Mouse (Mus musculus) limb, embryonic 12.5 days (tissue): Measurements from ENCODE around the gene Gchfr. TPM values are rescaled to one million over a fixed set of nuclear protein-coding genes. Genes with fewer than 3 reads are reported as not detected.
A peak's percentile ranks its signal among the peaks of the same experiment; 100 is the strongest.

Experiments used
- ATAC-seq: fragments of 200-750 bp; cut with Nextera tagmentation; 2 replicates; pipeline ENCODE4 v1.8.0; 2017; ENCODE audit warnings: low read depth, moderate TSS enrichment; ENCODE audit not compliant: insufficient number of reproducible peaks, insufficient read depth, low FRiP score, low TSS enrichment
- H3K27ac ChIP-seq: fragments of 300-500 bp; sonication (generic); 2 replicates; pipeline ENCODE4 v1.5.1; 2016; ENCODE audit warnings: mild to moderate bottlenecking, moderate library complexity
- H3K27me3 ChIP-seq: fragments of 300-500 bp; sonication (generic); 2 replicates; pipeline ENCODE4 v1.6.1; 2016; ENCODE audit warnings: mild to moderate bottlenecking, moderate library complexity
- H3K36me3 ChIP-seq: fragments of 300-500 bp; sonication (generic); 2 replicates; pipeline ENCODE4 v1.6.1; 2016; ENCODE audit warnings: mild to moderate bottlenecking, moderate library complexity
- H3K4me1 ChIP-seq: fragments of 300-500 bp; sonication (generic); replicated peaks from 2 replicates; pipeline ENCODE4 v1.6.1; 2016
- H3K4me2 ChIP-seq: fragments of 300-500 bp; sonication (generic); 2 replicates; pipeline ENCODE4 v1.6.1; 2016; ENCODE audit warnings: mild to moderate bottlenecking, moderate library complexity
- H3K4me3 ChIP-seq: fragments of 300-500 bp; sonication (generic); replicated peaks from 2 replicates; pipeline ENCODE4 v1.5.1; 2016; ENCODE audit warnings: mild to moderate bottlenecking
- H3K9ac ChIP-seq: fragments of 300-500 bp; sonication (generic); replicated peaks from 2 replicates; pipeline ENCODE4 v1.6.1; 2016; ENCODE audit warnings: mild to moderate bottlenecking, moderate library complexity
- H3K9me3 ChIP-seq: fragments of 300-500 bp; sonication (generic); 2 replicates; pipeline ENCODE4 v1.6.1; 2016; ENCODE audit warnings: mild to moderate bottlenecking, moderate library complexity
- WGBS: fragments of 180-500 bp; shearing (Covaris S2); methylation state at CpG from one replicate; pipeline ENCODE4 v1.1.7; 2016; 5-methylcytosine and 5-hydroxymethylcytosine counted together
- polyA plus RNA-seq: library from polyadenylated mRNA; unstranded; fragments of >200 nt; fragmentation: Nextera tagmentation; extraction: Ambion mirVana; gene quantifications from 2 replicates; pipeline ENCODE4 v1.2.1, GENCODE M21; 2016

The Gchfr gene
- polyA plus RNA-seq, 1 experiment from 2014 or later, result 5.0 TPM

DNA sequence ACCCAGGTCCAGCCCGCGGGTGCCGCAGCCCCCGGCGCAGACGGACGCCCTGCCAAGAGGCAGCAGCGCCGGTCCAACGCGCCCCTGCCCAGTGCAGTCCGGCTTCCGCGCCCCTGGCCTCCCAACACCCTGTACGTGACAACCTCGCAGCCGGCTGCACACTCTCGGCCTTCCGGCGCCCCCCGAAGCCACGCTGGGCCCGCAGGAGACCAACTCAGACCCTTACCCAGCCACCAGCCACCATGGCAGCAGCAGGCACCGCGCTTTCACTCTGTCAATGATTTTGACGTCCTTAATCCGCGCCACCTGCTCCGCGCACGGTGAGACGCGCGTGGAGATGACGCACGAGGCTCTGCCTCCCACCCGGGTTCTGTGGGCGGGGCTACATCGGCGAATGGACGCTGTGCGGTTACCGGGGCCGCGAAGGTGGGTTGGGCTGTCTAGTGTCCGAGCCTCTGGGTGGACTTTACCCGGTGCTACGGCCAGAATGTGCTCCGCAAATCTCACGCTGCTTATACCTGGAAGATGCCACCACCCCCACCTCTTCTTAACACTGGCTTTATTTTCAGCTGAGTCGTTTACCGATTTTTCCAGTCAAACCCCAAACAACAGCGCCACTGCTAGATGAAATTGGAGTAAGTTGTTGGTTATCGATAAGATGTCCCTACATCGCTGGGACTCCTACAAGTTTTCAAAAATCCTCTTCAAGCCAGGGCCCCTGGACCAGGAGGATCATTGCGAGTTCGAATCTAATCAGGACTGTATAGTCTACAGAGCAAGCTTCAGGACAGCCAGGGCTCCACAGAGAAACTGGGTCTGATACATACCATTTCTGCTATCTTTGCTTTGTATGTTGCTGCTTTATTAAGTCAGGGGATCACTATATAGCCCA, 10.6 kb upstream of the Gchfr start, which contains the start of gene Rmdn3:
Gene Rmdn3, minus strand, starts transcription at position 354 of the 892 bp plus-strand sequence.
- Histone ChIP-seq H3K27me3 (no peaks in the 10 kb centered on the region), H3K9ac (peak within 1 kb of the TSS; percentile 92), H3K9me3 (no peaks in the 10 kb centered on the region), H3K36me3 (peaks cover 24% of the 10 kb centered on the region), H3K4me3 (peak within 1 kb of the TSS; percentile 99), H3K27ac (peak within 1 kb of the TSS; percentile 46), H3K4me1 (peaks cover 15% of the 10 kb centered on the region), H3K4me2 (peak within 1 kb of the TSS; percentile 92)
- peak; percentile 83 for ATAC-seq
- 1% methylated on average over 57 of the region's 57 CpGs for WGBS

DNA sequence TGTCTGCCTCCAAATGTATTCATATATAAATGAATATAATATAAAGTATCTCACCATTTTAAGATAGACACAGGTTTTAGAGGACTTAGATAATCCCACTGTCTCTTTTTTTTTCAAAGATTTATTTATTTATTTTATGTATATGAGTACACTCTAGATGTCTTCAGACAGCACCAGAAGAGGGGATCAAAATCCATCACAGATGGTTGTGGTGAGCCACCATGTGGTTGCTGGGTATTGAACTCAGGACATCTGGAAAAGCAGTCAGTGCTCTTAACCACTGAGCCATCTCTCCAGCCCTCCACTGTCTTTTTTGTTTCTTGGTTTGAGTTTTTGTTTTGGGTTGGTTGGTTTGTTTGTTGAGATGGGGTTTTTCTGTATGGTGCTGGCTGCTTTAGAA, 9.7 kb upstream of the Gchfr start:
- ATAC-seq, result no peak
- Histone ChIP-seq H3K27ac (no peak overlapping the region), H3K36me3 (peaks cover 15% of the 10 kb centered on the region), H3K9me3 (no peaks in the 10 kb centered on the region), H3K4me2 (no peak overlapping the region), H3K4me1 (peaks cover 15% of the 10 kb centered on the region), H3K27me3 (no peaks in the 10 kb centered on the region), H3K9ac (no peak overlapping the region), H3K4me3 (no peak overlapping the region; the same call in 1 of the 2 replicates)

DNA sequence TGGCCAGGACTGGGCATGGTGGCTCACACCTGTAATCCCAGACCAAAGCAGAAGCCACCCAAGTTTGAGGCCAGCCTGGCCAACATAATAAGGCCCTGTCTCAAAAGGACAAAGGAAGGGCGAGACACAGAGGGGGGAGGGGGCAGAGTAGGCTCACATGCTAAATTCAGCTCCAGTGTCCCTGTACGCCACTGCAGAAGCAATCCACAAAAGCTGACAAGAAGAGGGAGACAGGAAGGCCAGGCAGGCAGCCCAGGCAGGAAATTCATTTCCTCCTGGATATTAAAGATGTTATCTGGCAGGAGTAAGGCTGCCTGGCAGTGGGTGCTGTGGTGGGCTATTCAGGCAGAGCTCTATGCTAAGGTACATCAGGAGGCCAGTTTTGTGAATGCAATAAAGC, 6.3 kb upstream of the Gchfr start:
- H3K9me3 ChIP-seq, result no peaks in the 10 kb centered on the region
- no peak for ATAC-seq
- no peak overlapping the region for H3K4me2 ChIP-seq
- no peaks in the 10 kb centered on the region for H3K36me3 ChIP-seq
- peaks cover 5% of the 10 kb centered on the region; the same call in 1 of the 2 replicates for H3K4me1 ChIP-seq
- H3K9ac ChIP-seq, result no peak overlapping the region
- H3K27me3 ChIP-seq, result peaks cover 23% of the 10 kb centered on the region
- H3K4me3 ChIP-seq, result no peak overlapping the region
- H3K27ac ChIP-seq, result no peak overlapping the region
- WGBS, result 46% methylated on average over 2 of the region's 2 CpGs

DNA sequence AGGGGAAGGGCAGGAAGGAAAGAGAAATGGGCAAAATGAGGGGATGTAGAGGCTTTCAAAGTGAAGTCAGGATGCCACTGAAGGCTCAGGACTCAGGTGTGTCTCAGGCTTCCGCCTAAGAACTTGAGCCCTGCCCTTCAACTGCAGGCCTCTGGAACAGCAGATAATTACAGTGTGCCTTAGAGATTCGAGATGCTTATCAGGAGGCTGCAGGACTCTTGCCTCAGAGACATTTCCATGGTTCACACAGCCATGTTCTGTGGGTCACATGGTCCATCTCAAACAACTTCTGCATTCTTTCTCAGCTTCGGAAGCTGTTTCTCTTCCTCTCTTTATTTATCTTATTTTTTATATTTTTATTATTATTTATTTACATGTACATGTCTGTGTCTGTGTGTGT, 4.4 kb upstream of the Gchfr start:
- Histone ChIP-seq H3K27me3 (peaks cover 42% of the 10 kb centered on the region), H3K36me3 (no peaks in the 10 kb centered on the region), H3K9ac (no peak overlapping the region), H3K9me3 (no peaks in the 10 kb centered on the region), H3K4me1 (peaks cover 17% of the 10 kb centered on the region), H3K27ac (no peak overlapping the region), H3K4me3 (no peak overlapping the region), H3K4me2 (no peak overlapping the region)
- no peak for ATAC-seq
- 60% methylated on average over 3 of the region's 3 CpGs for WGBS

DNA sequence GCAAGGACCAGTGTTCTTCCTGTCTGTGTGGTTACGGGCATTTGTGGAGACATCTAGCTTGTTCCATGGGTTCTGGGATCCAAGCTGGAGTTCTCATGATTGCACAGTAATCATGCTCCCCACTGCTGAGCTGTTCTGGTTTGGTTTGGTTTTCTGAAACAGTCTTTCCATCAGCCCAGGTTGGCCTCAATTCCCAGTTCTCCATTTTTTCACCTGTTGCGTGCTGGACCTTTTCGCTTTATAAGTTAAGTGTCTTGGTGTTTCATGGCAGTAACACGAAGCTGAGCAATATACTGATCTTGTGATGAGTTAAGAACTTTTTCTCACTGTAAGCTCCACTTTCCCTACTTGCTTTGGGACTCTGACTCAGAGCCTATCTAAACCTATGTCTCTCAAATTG, 3.6 kb upstream of the Gchfr start:
- 83% methylated on average over 4 of the region's 4 CpGs for WGBS
- H3K36me3 ChIP-seq, result no peaks in the 10 kb centered on the region
- H3K27me3 ChIP-seq, result peaks cover 49% of the 10 kb centered on the region
- no peak overlapping the region for H3K4me2 ChIP-seq
- no peak overlapping the region for H3K27ac ChIP-seq
- no peaks in the 10 kb centered on the region for H3K9me3 ChIP-seq
- no peak overlapping the region for H3K4me3 ChIP-seq
- peaks cover 17% of the 10 kb centered on the region for H3K4me1 ChIP-seq
- ATAC-seq, result no peak
- no peak overlapping the region for H3K9ac ChIP-seq

DNA sequence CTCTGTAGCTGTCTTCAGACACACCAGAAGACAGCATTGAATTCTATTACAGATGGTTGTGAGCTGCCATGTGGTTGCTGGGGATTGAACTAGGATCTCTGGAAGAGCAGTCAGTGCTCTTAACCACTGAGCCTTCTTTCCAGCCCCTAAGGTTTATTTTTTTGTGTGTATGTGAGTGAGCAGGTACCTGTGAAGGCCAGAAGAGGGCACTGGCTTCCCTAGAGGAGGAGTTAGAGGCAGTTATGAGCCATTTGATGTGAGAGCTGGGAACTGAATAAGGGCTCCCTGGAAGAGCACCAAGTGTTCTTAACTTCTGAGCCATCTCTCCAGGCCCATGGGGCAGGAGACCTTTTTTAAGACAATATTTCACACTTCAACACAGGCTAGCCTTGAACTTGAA, 2.2 kb upstream of the Gchfr start:
- no peak overlapping the region for H3K27ac ChIP-seq
- H3K27me3 ChIP-seq, result peaks cover 57% of the 10 kb centered on the region
- no peak overlapping the region for H3K4me3 ChIP-seq
- no peak overlapping the region for H3K4me2 ChIP-seq
- H3K9me3 ChIP-seq, result no peaks in the 10 kb centered on the region
- no peaks in the 10 kb centered on the region for H3K36me3 ChIP-seq
- H3K9ac ChIP-seq, result no peak overlapping the region
- no peak for ATAC-seq
- peaks cover 17% of the 10 kb centered on the region for H3K4me1 ChIP-seq

DNA sequence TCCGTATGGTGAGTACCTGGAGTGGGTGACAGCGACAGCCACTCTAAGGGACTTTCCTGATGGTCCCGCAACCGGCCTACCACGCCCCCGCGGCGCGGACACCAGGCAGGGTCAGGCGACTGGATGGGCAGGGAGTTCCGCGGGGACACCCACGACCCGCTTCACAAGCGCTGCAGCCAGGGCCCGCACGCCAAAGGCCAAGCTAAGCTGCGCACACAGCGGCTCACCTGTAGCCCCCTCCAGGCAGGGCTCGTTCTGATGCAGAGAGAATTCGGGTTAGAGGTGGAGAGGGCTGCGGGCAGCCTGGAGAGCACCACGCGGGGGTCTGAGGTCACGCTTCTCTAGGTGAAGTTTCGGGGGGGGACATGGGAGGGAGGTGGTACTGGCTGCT, 288 bp downstream of the Gchfr start:
- 3% methylated on average over 26 of the region's 26 CpGs for WGBS
- Histone ChIP-seq H3K9me3 (no peaks in the 10 kb centered on the region), H3K9ac (peak overlapping the region; percentile 51), H3K4me1 (peaks cover 27% of the 10 kb centered on the region), H3K27me3 (peaks cover 57% of the 10 kb centered on the region), H3K36me3 (peaks cover 3% of the 10 kb centered on the region; the same call in 1 of the 2 replicates), H3K4me2 (peak overlapping the region; percentile 98), H3K27ac (no peak overlapping the region), H3K4me3 (peak overlapping the region; percentile 55)
- no peak; the same call in 1 of the 2 replicates for ATAC-seq

DNA sequence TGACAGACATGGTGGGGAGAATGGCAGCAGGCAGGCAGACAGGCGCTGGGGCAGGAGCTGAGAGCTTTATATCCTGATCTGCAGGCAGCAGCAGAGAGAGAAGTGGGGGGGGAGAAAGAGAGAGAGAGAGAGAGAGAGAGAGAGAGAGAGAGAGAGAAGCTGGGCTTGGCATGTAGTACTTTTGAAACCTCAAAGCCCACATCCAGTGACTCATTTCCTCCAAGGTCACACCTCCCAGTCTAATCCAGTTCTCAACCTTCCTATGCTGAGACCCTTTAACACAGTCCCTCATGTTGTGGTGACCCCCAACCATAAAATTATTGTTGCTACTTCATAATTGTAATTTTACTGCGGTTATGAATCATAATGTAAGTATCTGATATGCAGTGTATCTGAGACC, 2.7 kb downstream of the Gchfr start:
- Histone ChIP-seq H3K9ac (no peak overlapping the region), H3K27me3 (peaks cover 43% of the 10 kb centered on the region), H3K4me2 (no peak overlapping the region), H3K36me3 (peaks cover 8% of the 10 kb centered on the region), H3K9me3 (no peaks in the 10 kb centered on the region), H3K27ac (no peak overlapping the region), H3K4me1 (peaks cover 48% of the 10 kb centered on the region), H3K4me3 (no peak overlapping the region)
- ATAC-seq, result no peak
- 87% methylated on average over 2 of the region's 2 CpGs for whole genome bisulfite sequencing

DNA sequence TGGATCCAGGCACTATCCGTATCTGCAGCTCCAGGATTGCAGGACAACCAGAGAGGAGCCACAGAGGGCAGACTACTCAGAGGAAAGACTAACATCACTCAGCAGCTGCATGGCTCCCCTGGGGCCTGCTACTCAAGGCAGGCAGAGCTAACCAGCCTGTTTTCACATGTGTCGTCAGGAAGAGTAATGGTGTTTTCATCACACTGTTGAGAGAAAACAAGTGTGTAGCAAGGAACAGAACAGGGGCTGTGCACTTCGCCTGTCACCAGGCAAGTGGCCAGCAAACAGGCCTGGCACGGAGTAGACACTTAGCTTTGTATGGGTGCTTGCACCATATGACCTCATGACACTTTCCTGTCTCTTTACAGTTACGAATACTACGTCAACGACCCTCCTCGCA, 4.0 kb downstream of the Gchfr start:
- Histone ChIP-seq H3K27me3 (peaks cover 30% of the 10 kb centered on the region), H3K4me3 (no peak overlapping the region), H3K27ac (0 out of 2 replicates have a peak overlapping the region, but pooled peaks have one; percentile 50), H3K9ac (no peak overlapping the region), H3K36me3 (peaks cover 15% of the 10 kb centered on the region), H3K9me3 (no peaks in the 10 kb centered on the region), H3K4me2 (no peak overlapping the region), H3K4me1 (peaks cover 47% of the 10 kb centered on the region)
- no peak for ATAC-seq
- WGBS, result 74% methylated on average over 8 of the region's 8 CpGs

DNA sequence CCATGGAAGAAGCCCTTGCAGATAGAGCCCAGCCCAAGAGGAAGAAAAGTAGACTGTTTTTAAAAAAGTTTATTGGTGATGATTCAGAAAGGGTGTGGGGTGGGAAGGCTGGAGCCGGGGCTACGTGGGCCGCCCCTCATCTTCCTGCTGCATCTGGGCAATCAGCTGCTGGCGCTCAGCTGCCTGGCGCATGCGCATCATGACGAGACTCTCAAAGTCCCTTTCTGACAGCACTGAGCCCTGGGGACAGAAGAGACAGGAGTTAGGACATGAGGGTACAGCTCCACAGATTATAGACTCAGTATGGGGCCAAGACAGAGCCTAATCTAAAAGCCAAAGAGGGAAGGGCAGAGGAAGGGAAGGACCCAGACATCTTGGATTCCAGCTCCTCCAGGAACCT, 4.9 kb downstream of the Gchfr start:
- Histone ChIP-seq H3K9me3 (no peaks in the 10 kb centered on the region), H3K27me3 (peaks cover 22% of the 10 kb centered on the region), H3K4me1 (peaks cover 39% of the 10 kb centered on the region), H3K36me3 (peaks cover 22% of the 10 kb centered on the region), H3K4me2 (no peak overlapping the region), H3K4me3 (no peak overlapping the region), H3K9ac (peak overlapping the region; percentile 34), H3K27ac (no peak overlapping the region)
- no peak for ATAC-seq
- WGBS, result 91% methylated on average over 7 of the region's 7 CpGs

DNA sequence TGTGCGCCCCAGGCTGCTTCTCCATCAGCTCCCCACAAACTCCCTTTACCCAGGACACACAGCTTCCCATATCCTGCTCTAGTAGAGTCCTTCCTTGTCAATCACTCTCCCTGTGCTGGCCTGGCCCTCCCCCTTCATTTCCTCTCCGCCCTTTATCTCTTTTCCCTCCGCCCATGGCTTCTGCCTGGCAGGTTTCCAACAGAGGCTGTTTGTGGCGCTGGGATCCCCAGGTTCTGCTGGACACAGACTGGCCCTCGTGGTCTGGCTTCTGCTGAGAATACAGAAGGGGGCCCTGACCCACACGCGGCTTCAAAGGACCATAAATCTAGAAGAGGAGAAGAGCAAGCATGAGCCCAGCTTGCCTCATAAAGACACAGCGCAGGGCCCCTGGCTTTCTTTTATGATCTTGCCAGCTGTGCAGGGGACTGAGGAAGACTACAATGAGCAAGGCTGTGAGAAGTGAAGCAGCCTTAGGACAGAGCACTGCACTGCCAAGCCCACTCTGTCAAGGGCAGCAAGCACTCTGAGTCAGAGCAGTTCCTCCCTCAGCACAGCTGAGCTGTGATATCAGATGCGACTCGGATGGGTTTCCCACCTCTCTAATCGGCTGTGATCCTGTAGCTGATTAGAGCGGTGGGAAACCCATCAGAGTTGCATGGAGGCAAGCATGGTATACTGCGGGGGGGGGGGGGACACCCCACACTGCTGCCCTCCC, 5.4 kb downstream of the Gchfr start:
- Histone ChIP-seq H3K27ac (no peak overlapping the region), H3K9ac (peak overlapping the region; percentile 34), H3K4me1 (peaks cover 33% of the 10 kb centered on the region), H3K4me3 (no peak overlapping the region), H3K4me2 (no peak overlapping the region), H3K9me3 (no peaks in the 10 kb centered on the region), H3K36me3 (peaks cover 28% of the 10 kb centered on the region), H3K27me3 (peaks cover 16% of the 10 kb centered on the region)
- ATAC-seq, result peak; percentile 23; the same call in 1 of the 2 replicates
- 13% methylated on average over 13 of the region's 13 CpGs for WGBS
